Mouse (Mus musculus) lung, embryonic 14.5 days (tissue): ENCODE measurements around the gene Il12rb2. TPM values are rescaled to one million over a fixed set of nuclear protein-coding genes. Genes with fewer than 3 reads are reported as not detected.

Experiments used
- ATAC-seq: fragments of 200-750 bp; cut with Nextera tagmentation; 2 replicates; pipeline ENCODE4 v1.8.0; 2017; ENCODE audit warnings: mild to moderate bottlenecking, moderate TSS enrichment, moderate library complexity; ENCODE audit not compliant: insufficient read depth
- DNase-seq: peaks from one replicate; pipeline ENCODE4 v3.0.0-alpha.2; 2015
- H3K27ac ChIP-seq: fragments of 300-500 bp; sonication (generic); 2 replicates; pipeline ENCODE4 v1.5.1; 2014; ENCODE audit warnings: low read depth, mild to moderate bottlenecking, moderate library complexity
- H3K27me3 ChIP-seq: fragments of 300-500 bp; sonication (generic); 2 replicates; pipeline ENCODE4 v1.6.1; 2014; ENCODE audit warnings: low read length, control low read depth; ENCODE audit not compliant: insufficient read depth
- H3K36me3 ChIP-seq: fragments of 300-500 bp; sonication (generic); 2 replicates; pipeline ENCODE4 v1.6.1; 2014; ENCODE audit warnings: control low read depth; ENCODE audit not compliant: insufficient read depth
- H3K4me1 ChIP-seq: fragments of 300-500 bp; sonication (generic); 2 replicates; pipeline ENCODE4 v1.6.1; 2014; ENCODE audit warnings: antibody characterized with exemption, control low read depth; ENCODE audit not compliant: insufficient read depth
- H3K4me2 ChIP-seq: fragments of 300-500 bp; sonication (generic); 2 replicates; pipeline ENCODE4 v1.6.1; 2014; ENCODE audit warnings: mild to moderate bottlenecking
- H3K4me3 ChIP-seq: fragments of 300-500 bp; sonication (generic); 2 replicates; pipeline ENCODE4 v1.5.1; 2014; ENCODE audit warnings: low read depth, low read length
- H3K9ac ChIP-seq: fragments of 300-500 bp; sonication (generic); 2 replicates; pipeline ENCODE4 v1.6.1; 2014
- H3K9me3 ChIP-seq: fragments of 300-500 bp; sonication (generic); 2 replicates; pipeline ENCODE4 v1.6.1; 2016; ENCODE audit warnings: low read depth, low read length, control low read depth
- CTCF ChIP-seq: IDR thresholded peaks from 2 replicates; pipeline ENCODE4 v1.5.1; 2016; ENCODE audit warnings: antibody characterized with exemption, low read depth
- WGBS: fragments of 180-500 bp; shearing (Covaris S2); extraction: QIAGEN DNeasy Blood & Tissue Kit; methylation state at CpG from one replicate; pipeline ENCODE4 v1.1.7; 2014; 5-methylcytosine and 5-hydroxymethylcytosine counted together
- polyA plus RNA-seq: library from polyadenylated mRNA; unstranded; fragments of >200 nt; fragmentation: Nextera tagmentation; extraction: Ambion mirVana; gene quantifications from 2 replicates; pipeline ENCODE4 v1.2.1, GENCODE M21; 2014

Il12rb2 gene
- polyA plus RNA-seq, 1 experiment from 2014 or later = 0.11 TPM

- no peak overlapping the region for H3K9ac ChIP-seq
- DNase-seq (no peak), ATAC-seq (no peak)
- H3K27me3 ChIP-seq = no peaks in the 10 kb centered on the region
- H3K4me1 ChIP-seq = no peaks in the 10 kb centered on the region
- no peak for TF ChIP-seq CTCF
- H3K4me3 ChIP-seq = no peak overlapping the region
- H3K36me3 ChIP-seq = peaks cover 3% of the 10 kb centered on the region; the same call in 1 of the 2 replicates
- no peak overlapping the region for H3K27ac ChIP-seq
- 44% methylated on average over 5 of the region's 5 CpGs for WGBS
- no peak overlapping the region for H3K4me2 ChIP-seq
- H3K9me3 ChIP-seq = no peaks in the 10 kb centered on the region
Observed at GRCm38 (mm10) chr6:67296126-67296525, 79.9 kb downstream of the Il12rb2 start.

- Histone ChIP-seq H3K4me2 (no peak overlapping the region), H3K36me3 (peaks cover 20% of the 10 kb centered on the region), H3K4me3 (no peak overlapping the region), H3K27ac (no peak overlapping the region), H3K9me3 (no peaks in the 10 kb centered on the region), H3K9ac (no peak overlapping the region), H3K27me3 (no peaks in the 10 kb centered on the region), H3K4me1 (no peaks in the 10 kb centered on the region)
- ATAC-seq = peak; percentile 13; the same call in 1 of the 2 replicates
- TF ChIP-seq CTCF = no peak
- DNase-seq = no peak
- WGBS = 70% methylated on average over 5 of the region's 5 CpGs
Observed at GRCm38 (mm10) chr6:67292042-67292623, 83.9 kb downstream of the Il12rb2 start.

GRCm38 (mm10) chr6:67282897-67283296, 93.1 kb downstream of the Il12rb2 start:
- H3K9ac ChIP-seq = no peak overlapping the region
- H3K4me1 ChIP-seq = no peaks in the 10 kb centered on the region
- H3K27ac ChIP-seq = no peak overlapping the region
- H3K27me3 ChIP-seq = no peaks in the 10 kb centered on the region
- H3K9me3 ChIP-seq = no peaks in the 10 kb centered on the region
- no peak overlapping the region for H3K4me3 ChIP-seq
- no peak for ATAC-seq
- no peak for TF ChIP-seq CTCF
- H3K4me2 ChIP-seq = no peak overlapping the region
- peaks cover 74% of the 10 kb centered on the region for H3K36me3 ChIP-seq
- no peak for DNase-seq
- 85% methylated on average over 1 of the region's 1 CpGs for WGBS

- peaks cover 80% of the 10 kb centered on the region for H3K36me3 ChIP-seq
- no peak for DNase-seq
Observed at GRCm38 (mm10) chr6:67281614-67282197, 94.3 kb downstream of the Il12rb2 start.

GRCm38 (mm10) chr6:67277944-67278343, 98.0 kb downstream of the Il12rb2 start:
- WGBS = 82% methylated on average over 5 of the region's 5 CpGs
- Histone ChIP-seq H3K27me3 (no peaks in the 10 kb centered on the region), H3K36me3 (peaks cover 81% of the 10 kb centered on the region), H3K4me1 (no peaks in the 10 kb centered on the region), H3K4me3 (no peak overlapping the region), H3K9ac (no peak overlapping the region), H3K9me3 (no peaks in the 10 kb centered on the region), H3K27ac (no peak overlapping the region), H3K4me2 (no peak overlapping the region)
- no peak for ATAC-seq
- no peak for TF ChIP-seq CTCF
- no peak for DNase-seq

More at GRCm38 (mm10) chr6:67281614-67282197, 94.3 kb downstream of the Il12rb2 start:
- H3K4me1 ChIP-seq = no peaks in the 10 kb centered on the region
- WGBS = 81% methylated on average over 9 of the region's 9 CpGs
- no peak overlapping the region for H3K27ac ChIP-seq
- no peaks in the 10 kb centered on the region for H3K9me3 ChIP-seq
- TF ChIP-seq CTCF = no peak
- H3K4me3 ChIP-seq = no peak overlapping the region
- H3K27me3 ChIP-seq = no peaks in the 10 kb centered on the region
- no peak for ATAC-seq
- H3K4me2 ChIP-seq = no peak overlapping the region
- H3K9ac ChIP-seq = no peak overlapping the region

GRCm38 (mm10) chr6:67269459-67269858, 106.5 kb downstream of the Il12rb2 start:
- ATAC-seq (no peak), DNase-seq (no peak)
- TF ChIP-seq CTCF = no peak
- H3K27me3 ChIP-seq = no peaks in the 10 kb centered on the region
- peak overlapping the region; percentile 99 for H3K4me3 ChIP-seq
- peak overlapping the region; percentile 19 for H3K9ac ChIP-seq
- H3K4me2 ChIP-seq = peak overlapping the region; percentile 65
- peaks cover 30% of the 10 kb centered on the region for H3K36me3 ChIP-seq
- H3K4me1 ChIP-seq = no peaks in the 10 kb centered on the region
- H3K27ac ChIP-seq = no peak overlapping the region
- H3K9me3 ChIP-seq = no peaks in the 10 kb centered on the region
- 13% methylated on average over 2 of the region's 2 CpGs for WGBS

- H3K4me1 ChIP-seq = no peaks in the 10 kb centered on the region
- WGBS = 6% methylated on average over 1 of the region's 1 CpGs
- H3K27ac ChIP-seq = no peak overlapping the region
- H3K4me3 ChIP-seq = peak overlapping the region; percentile 99
- no peak for TF ChIP-seq CTCF
- ATAC-seq (no peak), DNase-seq (peak; percentile 33)
- H3K27me3 ChIP-seq = no peaks in the 10 kb centered on the region
- peak overlapping the region; percentile 19 for H3K9ac ChIP-seq
- peak overlapping the region; percentile 65 for H3K4me2 ChIP-seq
- H3K36me3 ChIP-seq = peaks cover 25% of the 10 kb centered on the region
- no peaks in the 10 kb centered on the region for H3K9me3 ChIP-seq
Observed at GRCm38 (mm10) chr6:67268983-67269382, 107.0 kb downstream of the Il12rb2 start.
